Mouse (Mus musculus) neural tube, embryonic 15.5 days (tissue): Measurements from ENCODE around the gene Ift20. TPM values are rescaled to one million over a fixed set of nuclear protein-coding genes. Genes with fewer than 3 reads are reported as not detected.
"Not testable (repeated sequence)": the region's sequence is repeated elsewhere in the genome, so short reads cannot be mapped to it uniquely, and the experiment has no call there.

Experiments
- ATAC-seq: fragments of 200-750 bp; cut with Nextera tagmentation; 2 replicates; pipeline ENCODE4 v1.8.0; 2017; ENCODE audit warnings: mild to moderate bottlenecking, moderate TSS enrichment, moderate library complexity; ENCODE audit not compliant: low FRiP score
- H3K27ac ChIP-seq: fragments of 300-500 bp; sonication (generic); replicated peaks from 2 replicates; pipeline ENCODE4 v1.5.1; 2015; ENCODE audit warnings: mild to moderate bottlenecking, inconsistent platforms
- H3K27me3 ChIP-seq: fragments of 300-500 bp; sonication (generic); replicated peaks from 2 replicates; pipeline ENCODE4 v1.6.1; 2015; ENCODE audit warnings: inconsistent platforms
- H3K36me3 ChIP-seq: fragments of 300-500 bp; sonication (generic); 2 replicates; pipeline ENCODE4 v1.6.1; 2015; ENCODE audit warnings: inconsistent platforms
- H3K4me1 ChIP-seq: fragments of 300-500 bp; sonication (generic); 2 replicates; pipeline ENCODE4 v1.6.1; 2015; ENCODE audit warnings: inconsistent platforms
- H3K4me2 ChIP-seq: fragments of 300-500 bp; sonication (generic); 2 replicates; pipeline ENCODE4 v1.6.1; 2015; ENCODE audit warnings: inconsistent platforms, mild to moderate bottlenecking, moderate library complexity
- H3K4me3 ChIP-seq: fragments of 300-500 bp; sonication (generic); replicated peaks from 2 replicates; pipeline ENCODE4 v1.5.1; 2015; ENCODE audit warnings: mild to moderate bottlenecking, inconsistent platforms
- H3K9ac ChIP-seq: fragments of 300-500 bp; sonication (generic); replicated peaks from 2 replicates; pipeline ENCODE4 v1.6.1; 2015; ENCODE audit warnings: mild to moderate bottlenecking, inconsistent platforms
- H3K9me3 ChIP-seq: fragments of 300-500 bp; sonication (generic); replicated peaks from 2 replicates; pipeline ENCODE4 v1.6.1; 2016; ENCODE audit warnings: inconsistent platforms
- WGBS: fragments of 180-500 bp; shearing (Covaris S2); methylation state at CpG from one replicate; pipeline ENCODE4 v1.1.7; 2015; ENCODE audit warnings: mixed read lengths; 5-methylcytosine and 5-hydroxymethylcytosine counted together
- polyA plus RNA-seq: library from polyadenylated mRNA; unstranded; fragments of >200 nt; fragmentation: Nextera tagmentation; extraction: Ambion mirVana; gene quantifications from 2 replicates; pipeline ENCODE4 v1.2.1, GENCODE M21; 2015

The Ift20 gene
- polyA plus RNA-seq, 1 experiment from 2014 or later: 120 TPM

DNA sequence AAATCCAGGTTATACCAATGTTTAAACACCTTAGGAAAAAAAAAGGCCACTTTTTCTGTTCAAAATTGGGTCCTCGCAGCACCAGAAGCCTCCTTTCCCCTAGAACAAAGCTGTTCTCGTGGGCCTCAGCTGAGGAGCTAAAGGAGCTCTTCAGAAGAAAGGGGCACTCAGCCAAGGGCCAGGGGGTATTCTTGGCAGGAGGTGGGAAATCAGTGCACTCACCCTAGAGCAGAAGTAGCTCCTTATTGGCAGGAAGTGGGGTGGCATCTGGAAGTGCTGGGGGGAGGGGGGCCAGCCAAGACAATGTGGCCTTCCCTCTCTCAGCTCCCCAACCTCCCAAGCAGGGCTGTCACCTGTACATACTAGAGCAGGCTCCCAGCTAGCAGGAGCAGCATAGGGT, 11.3 kb upstream of the Ift20 start:
- Histone ChIP-seq H3K27ac (no peak overlapping the region), H3K27me3 (no peaks in the 10 kb centered on the region), H3K9ac (no peak overlapping the region), H3K36me3 (peaks cover 98% of the 10 kb centered on the region), H3K4me2 (no peak overlapping the region), H3K4me1 (no peaks in the 10 kb centered on the region), H3K4me3 (no peak overlapping the region), H3K9me3 (no peaks in the 10 kb centered on the region)
- 77% methylated on average over 2 of the region's 2 CpGs for WGBS
- no peak for ATAC-seq

DNA sequence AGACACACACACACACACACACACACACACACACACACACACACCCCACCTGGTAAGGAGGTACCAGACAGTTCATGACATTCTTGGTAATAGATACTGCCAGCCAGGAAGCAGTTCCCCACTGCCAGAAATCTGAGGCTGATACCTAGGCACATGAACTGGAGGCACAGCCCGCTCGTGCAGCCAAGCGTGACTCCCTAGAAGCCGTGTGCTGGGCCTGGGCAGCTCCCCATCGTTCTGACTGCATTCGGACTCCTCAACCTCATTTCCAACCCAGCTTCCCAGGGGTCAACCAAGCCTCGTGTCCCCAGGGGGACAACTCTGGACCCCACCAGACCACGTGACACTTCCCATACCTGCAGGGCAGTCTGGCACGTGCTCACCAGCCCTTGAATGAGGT, 7.4 kb upstream of the Ift20 start:
- Histone ChIP-seq H3K9me3 (no peaks in the 10 kb centered on the region), H3K27me3 (no peaks in the 10 kb centered on the region), H3K4me1 (0 out of 2 replicates have a peak, but pooled peaks cover 6% of the 10 kb centered on the region), H3K4me2 (no peak overlapping the region), H3K9ac (no peak overlapping the region), H3K4me3 (no peak overlapping the region), H3K27ac (no peak overlapping the region), H3K36me3 (peaks cover 65% of the 10 kb centered on the region)
- no peak for ATAC-seq
- 86% methylated on average over 9 of the region's 9 CpGs for WGBS

DNA sequence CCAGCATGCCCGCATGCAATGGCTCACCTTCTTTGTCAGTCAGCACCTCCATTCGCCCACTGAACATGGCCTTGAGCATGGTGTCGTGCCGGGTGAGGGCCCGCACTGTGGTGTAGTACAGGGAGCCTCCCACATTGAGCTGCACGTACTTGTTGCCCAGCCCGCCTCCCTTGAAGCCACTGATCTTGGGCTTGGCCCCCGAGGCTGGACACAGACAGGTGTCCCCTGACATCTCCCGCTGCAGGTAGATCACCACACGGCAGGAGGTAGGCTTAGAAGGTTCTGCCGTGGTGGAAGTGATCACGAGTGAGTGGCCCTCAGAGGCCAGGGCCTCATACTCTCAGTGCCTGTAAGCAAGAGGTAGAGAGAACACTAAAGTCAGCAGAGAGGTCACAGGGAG, 6.2 kb upstream of the Ift20 start:
- no peak overlapping the region for H3K4me2 ChIP-seq
- H3K4me3 ChIP-seq: no peak overlapping the region
- peaks cover 15% of the 10 kb centered on the region for H3K4me1 ChIP-seq
- peaks cover 52% of the 10 kb centered on the region for H3K36me3 ChIP-seq
- H3K9me3 ChIP-seq: no peaks in the 10 kb centered on the region
- no peak for ATAC-seq
- H3K9ac ChIP-seq: no peak overlapping the region
- no peak overlapping the region for H3K27ac ChIP-seq
- H3K27me3 ChIP-seq: no peaks in the 10 kb centered on the region
- 92% methylated on average over 12 of the region's 12 CpGs for WGBS

DNA sequence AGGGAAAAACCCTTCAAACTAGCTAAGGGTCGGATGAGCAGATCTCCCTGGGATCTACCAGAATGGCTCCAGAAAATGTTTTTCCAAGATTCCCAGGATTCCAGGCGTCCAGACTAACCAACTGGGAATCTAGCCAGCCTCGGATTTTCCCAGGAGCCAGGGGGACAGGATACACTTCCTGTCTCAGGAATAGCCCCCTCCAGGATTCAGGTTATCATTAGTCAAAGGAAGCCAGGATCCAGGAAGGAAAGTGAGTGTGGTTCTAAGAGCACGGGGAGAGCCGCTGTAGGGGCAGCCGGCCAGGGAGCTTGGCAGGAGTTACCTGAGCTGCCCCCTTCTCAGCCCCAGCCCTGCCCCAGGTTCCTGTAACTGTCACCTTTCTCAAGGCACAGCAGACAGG, 5.1 kb upstream of the Ift20 start:
- WGBS: 83% methylated on average over 6 of the region's 6 CpGs
- peaks cover 42% of the 10 kb centered on the region for H3K36me3 ChIP-seq

DNA sequence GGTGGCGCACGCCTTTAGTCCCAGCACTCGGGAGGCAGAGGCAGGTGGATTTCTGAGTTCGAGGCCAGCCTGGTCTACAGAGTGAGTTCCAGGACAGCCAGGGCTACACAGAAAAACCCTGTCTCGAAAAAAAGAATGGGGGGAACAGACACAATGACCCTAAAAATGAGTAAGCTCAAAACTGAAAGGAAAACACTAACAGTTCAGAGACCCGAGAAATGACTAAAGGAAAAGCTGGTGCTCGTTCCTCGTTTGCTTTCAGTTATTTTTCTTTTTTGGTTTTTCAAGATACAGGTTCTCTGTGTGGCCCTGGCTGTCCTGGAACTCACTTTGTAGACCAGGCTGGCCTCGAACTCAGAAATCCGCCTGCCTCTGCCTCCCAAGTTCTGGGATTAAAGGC, 4.6 kb upstream of the Ift20 start:
- H3K4me3 ChIP-seq, H3K27ac ChIP-seq, H3K9ac ChIP-seq, H3K9me3 ChIP-seq, H3K4me2 ChIP-seq, H3K27me3 ChIP-seq, ATAC-seq: not testable (repeated sequence)
- 95% methylated on average over 10 of the region's 10 CpGs for WGBS
- Histone ChIP-seq H3K36me3 (peaks cover 37% of the 10 kb centered on the region), H3K4me1 (peaks cover 20% of the 10 kb centered on the region)

More for the DNA sequence above, 5.1 kb upstream of the Ift20 start:
- peak overlapping the region; percentile 15; the same call in 1 of the 2 replicates for H3K27ac ChIP-seq
- no peaks in the 10 kb centered on the region for H3K27me3 ChIP-seq
- H3K9me3 ChIP-seq: no peaks in the 10 kb centered on the region
- H3K9ac ChIP-seq: no peak overlapping the region
- no peak overlapping the region for H3K4me2 ChIP-seq
- no peak for ATAC-seq
- H3K4me1 ChIP-seq: peaks cover 20% of the 10 kb centered on the region
- no peak overlapping the region for H3K4me3 ChIP-seq

DNA sequence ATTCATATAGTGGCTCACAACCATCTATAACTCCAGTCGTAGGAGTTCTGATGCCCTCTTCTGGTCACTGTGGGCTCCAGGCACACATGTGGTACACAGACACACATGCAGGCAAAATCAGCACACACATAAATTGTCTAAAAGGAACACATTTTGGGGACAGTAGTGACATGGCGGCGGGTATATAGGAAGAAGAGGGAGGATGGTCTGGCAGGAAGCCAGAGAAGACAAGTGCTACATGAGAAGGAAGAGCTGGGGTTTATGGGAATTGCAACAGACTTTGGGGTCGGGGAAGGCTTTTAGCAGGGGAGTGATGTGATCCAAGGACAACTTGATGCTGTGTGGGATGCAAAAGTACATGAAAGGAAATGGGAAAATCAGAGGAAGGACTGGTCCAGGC, 1.6 kb upstream of the Ift20 start:
- Histone ChIP-seq H3K9ac (no peak overlapping the region), H3K27me3 (no peaks in the 10 kb centered on the region), H3K4me1 (peaks cover 42% of the 10 kb centered on the region), H3K4me2 (peak overlapping the region; percentile 84), H3K4me3 (peak overlapping the region; percentile 88), H3K9me3 (no peaks in the 10 kb centered on the region), H3K36me3 (peaks cover 21% of the 10 kb centered on the region), H3K27ac (peak overlapping the region; percentile 95)
- ATAC-seq: no peak
- 87% methylated on average over 4 of the region's 4 CpGs for WGBS

DNA sequence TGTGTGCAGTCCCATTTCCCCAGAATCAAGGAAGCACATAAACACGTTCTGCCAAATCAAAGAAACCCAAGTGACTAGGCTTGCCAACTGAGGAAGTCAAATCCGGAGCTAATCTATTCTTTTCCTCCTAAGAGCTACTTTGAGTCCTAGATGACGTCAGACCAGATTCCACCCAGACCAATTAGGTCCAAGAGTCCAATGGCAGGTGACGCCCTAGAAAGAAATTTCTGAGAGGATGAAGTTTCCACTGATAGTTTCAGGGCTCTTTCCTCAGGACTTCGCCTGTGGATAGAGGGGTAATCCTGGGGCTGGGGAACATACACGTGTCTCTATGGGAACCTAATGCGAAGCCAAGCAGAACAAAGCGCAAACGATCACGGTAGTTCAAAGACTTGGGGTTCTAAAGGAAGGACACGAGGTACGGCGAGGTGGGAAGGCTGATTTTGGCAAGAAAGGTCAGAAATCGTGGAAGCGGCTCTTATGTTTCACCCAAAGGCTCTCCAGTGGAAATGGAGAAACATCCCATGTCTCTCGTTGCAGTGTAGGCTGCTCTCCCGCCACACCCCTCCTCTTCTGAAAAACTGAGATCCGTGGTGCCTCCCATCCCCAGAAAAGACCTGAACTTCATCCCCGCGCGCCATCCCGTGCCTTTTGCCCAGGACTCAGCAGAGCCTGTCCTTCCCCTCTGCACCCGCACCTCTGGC, 633 bp upstream of the Ift20 start:
- Histone ChIP-seq H3K4me1 (peaks cover 42% of the 10 kb centered on the region), H3K36me3 (peaks cover 22% of the 10 kb centered on the region), H3K9me3 (no peaks in the 10 kb centered on the region), H3K27ac (peak overlapping the region; percentile 95), H3K9ac (peak overlapping the region; percentile 79), H3K4me2 (peak overlapping the region; percentile 84), H3K27me3 (no peaks in the 10 kb centered on the region), H3K4me3 (peak overlapping the region; percentile 88)
- WGBS: 1% methylated on average over 23 of the region's 23 CpGs
- ATAC-seq: peak; percentile 21

DNA sequence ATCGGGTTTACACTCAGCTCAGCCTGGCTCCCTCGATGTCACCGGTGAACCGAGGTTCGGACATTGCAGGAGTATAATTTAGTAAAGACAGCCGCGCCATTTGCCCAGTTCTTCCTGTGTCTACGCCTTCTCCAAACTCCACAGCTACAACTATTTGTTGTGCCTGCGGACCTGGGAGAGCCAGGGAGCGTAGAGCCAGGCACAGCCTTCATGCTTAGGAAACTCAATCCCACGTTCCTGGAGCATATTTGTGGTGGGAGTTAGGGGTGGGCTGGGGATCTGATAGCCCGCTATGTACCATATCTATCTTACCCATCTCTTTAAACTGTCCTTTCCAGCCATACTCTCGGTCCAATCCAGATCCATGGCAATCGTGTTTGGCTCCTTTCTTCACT, 526 bp downstream of the Ift20 start:
- peak; percentile 5 for ATAC-seq
- H3K4me1 ChIP-seq: peaks cover 37% of the 10 kb centered on the region
- H3K9ac ChIP-seq: peak overlapping the region; percentile 80
- H3K4me3 ChIP-seq: peak overlapping the region; percentile 88
- no peaks in the 10 kb centered on the region for H3K9me3 ChIP-seq
- 4% methylated on average over 14 of the region's 14 CpGs for WGBS
- peak overlapping the region; percentile 95 for H3K27ac ChIP-seq
- H3K4me2 ChIP-seq: peak overlapping the region; percentile 80
- H3K27me3 ChIP-seq: no peaks in the 10 kb centered on the region
- peaks cover 31% of the 10 kb centered on the region for H3K36me3 ChIP-seq

DNA sequence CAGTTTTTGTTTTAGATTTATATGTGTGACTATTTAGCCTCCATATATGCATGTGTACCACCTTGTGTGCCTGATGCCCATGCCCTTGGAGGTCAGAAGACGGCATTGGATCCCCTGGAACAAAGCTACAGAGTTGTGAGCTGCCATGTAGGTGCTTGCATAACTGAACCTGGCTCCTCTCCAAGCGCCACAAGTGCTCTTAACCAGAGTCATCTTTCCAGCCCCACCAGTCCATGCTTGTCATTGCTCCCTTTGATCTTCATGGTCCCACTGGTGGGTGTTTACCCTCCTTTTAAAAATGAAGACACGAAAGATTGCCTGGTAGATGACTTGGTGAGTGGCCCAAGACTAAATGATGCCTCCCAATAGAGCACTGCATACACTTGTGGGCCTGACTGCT, 4.2 kb downstream of the Ift20 start:
- Histone ChIP-seq H3K4me2 (no peak overlapping the region), H3K4me1 (peaks cover 24% of the 10 kb centered on the region), H3K9ac (no peak overlapping the region), H3K36me3 (peaks cover 49% of the 10 kb centered on the region), H3K27me3 (no peaks in the 10 kb centered on the region), H3K9me3 (no peaks in the 10 kb centered on the region), H3K4me3 (no peak overlapping the region), H3K27ac (no peak overlapping the region)
- 89% methylated on average over 3 of the region's 3 CpGs for WGBS
- no peak for ATAC-seq

DNA sequence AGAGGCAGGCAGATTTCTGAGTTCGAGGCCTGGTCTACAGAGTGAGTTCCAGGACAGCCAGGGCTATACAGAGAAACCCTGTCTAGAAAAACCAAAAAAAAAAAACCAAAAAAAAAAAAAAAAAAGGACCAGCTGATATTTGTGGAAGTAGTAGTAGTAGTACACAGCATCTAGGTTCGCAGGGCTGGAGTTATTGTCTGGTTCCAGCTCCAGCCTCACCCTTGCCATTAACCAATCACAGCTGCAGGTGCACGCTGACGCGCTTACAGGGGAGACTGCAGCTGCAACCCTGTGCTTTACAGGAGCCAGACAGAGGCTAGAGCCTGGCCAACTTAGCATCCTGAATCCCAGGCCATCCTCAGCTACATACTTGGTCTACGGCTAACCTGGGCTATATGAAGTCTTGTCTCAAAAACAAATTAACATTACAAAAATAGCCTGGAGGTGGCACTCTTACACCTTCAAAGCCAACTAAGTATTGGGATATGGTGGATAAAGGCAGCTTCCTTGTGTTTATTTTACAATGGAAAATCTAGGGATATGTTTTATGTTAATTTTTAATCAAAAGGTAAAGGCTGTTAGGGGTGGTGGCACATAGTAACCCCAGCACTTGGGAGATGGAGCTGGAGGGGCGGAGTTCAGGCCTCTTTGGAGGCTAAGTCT, 8.4 kb downstream of the Ift20 start:
- H3K36me3 ChIP-seq: peaks cover 37% of the 10 kb centered on the region
- H3K4me2 ChIP-seq: no peak overlapping the region
- H3K4me3 ChIP-seq: no peak overlapping the region
- H3K4me1 ChIP-seq: peaks cover 13% of the 10 kb centered on the region
- ATAC-seq: no peak
- H3K9me3 ChIP-seq: no peaks in the 10 kb centered on the region
- 94% methylated on average over 7 of the region's 7 CpGs for WGBS
- H3K9ac ChIP-seq: no peak overlapping the region
- H3K27me3 ChIP-seq: no peaks in the 10 kb centered on the region
- no peak overlapping the region for H3K27ac ChIP-seq

DNA sequence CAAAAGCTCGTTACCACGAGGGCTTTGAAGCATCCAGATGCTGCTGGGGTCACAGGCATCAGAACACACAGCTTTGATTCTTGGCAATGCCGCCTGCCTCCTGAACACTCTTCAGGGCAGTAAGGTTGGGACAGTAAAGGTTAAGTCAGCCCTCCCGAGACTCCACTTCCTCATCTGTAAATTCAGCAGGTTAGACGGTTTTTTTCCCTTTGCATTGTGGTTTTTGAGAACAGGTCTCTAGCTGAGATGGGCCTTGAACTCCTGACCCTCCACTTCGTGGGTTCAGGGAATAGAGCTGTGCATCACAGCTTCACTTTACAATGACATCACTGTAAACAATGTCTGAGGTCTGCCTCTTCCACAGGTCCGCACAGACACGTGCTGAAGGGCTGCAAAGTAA, 9.0 kb downstream of the Ift20 start:
- Histone ChIP-seq H3K4me2 (no peak overlapping the region), H3K4me1 (peaks cover 19% of the 10 kb centered on the region), H3K27ac (no peak overlapping the region), H3K9me3 (no peaks in the 10 kb centered on the region), H3K36me3 (peaks cover 31% of the 10 kb centered on the region), H3K9ac (no peak overlapping the region), H3K27me3 (no peaks in the 10 kb centered on the region), H3K4me3 (no peak overlapping the region)
- no peak for ATAC-seq
- WGBS: 77% methylated on average over 8 of the region's 8 CpGs

DNA sequence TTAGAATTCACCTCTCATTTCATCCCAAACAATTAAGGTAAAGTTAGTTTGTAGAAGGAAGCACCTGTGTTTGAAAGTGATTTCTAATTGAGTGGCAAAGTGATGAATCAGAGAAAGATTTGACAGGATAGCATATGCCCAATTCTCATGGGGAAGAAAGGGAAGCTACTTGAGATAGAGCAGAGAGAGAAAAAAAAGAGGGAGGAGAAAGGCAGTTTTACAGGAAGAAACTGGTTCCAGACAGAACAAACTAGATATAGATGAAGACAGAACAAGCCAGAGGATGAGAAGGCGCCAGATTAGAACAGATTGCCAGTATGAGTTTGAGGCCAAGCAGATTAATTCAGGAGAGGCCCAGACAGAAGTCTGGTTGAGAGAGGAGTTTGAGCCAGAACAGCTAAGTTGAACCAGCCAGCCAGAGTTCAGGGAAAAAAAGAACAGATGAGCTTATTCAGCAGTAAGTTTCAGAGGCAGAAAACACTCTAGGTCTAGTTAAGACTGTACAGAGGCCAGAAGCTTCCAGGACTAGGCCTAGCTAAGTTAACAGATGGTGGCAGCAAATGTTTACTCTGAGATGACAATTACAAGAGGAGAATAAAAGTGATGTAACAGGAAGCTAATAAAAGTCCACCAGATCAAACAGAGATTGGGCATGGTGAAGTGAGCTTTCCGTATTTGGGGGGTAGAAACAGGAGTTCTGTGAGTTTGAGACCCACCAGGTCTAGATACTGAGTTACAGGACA, 11.7 kb downstream of the Ift20 start:
- WGBS: 88% methylated on average over 2 of the region's 2 CpGs
- Histone ChIP-seq H3K9ac (no peak overlapping the region), H3K27me3 (no peaks in the 10 kb centered on the region), H3K9me3 (no peaks in the 10 kb centered on the region), H3K4me3 (no peak overlapping the region), H3K27ac (no peak overlapping the region), H3K4me1 (peaks cover 23% of the 10 kb centered on the region), H3K4me2 (no peak overlapping the region), H3K36me3 (peaks cover 16% of the 10 kb centered on the region)
- no peak for ATAC-seq
